Mouse (Mus musculus): ENCODE data around the gene Hoxc4. TPM values are rescaled to one million over a fixed set of nuclear protein-coding genes. Genes with fewer than 3 reads are reported as not detected.

Gene Hoxc4
- total RNA-seq, 2 experiments from 2014 or later, result not detected

DNA sequence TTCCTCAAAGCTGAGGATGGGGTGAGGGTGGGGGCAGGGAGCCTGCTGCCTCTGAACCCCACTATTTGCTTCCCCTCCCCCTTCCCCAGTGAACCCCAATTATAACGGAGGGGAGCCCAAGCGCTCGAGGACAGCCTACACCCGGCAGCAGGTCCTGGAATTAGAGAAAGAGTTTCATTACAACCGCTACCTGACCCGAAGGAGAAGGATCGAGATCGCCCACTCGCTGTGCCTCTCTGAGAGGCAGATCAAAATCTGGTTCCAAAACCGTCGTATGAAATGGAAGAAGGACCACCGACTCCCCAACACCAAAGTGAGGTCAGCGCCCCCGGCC is 16.8 kb downstream of the Hoxc4 start:
- no peak for ATAC-seq (ENCODE audit: poor library complexity, severe bottlenecking)

DNA sequence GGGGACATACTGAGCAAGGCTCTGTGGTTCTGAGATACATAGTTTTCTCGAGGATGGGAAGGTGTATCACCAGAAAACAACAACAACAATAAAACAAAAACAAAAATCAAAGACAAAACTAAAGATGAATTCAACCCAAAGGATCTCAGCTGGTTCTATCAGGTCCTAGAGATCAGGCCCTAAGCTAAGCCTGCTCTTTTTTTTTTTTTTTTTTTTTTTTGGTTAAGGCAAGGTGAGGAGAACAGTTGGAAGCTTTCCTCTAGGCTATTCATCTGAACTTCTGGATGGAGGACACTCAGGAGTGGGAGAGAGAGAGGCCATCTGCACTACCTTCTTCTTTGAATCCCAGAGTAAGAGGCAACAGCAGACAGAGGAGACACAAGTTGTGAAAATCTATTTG is 18.8 kb downstream of the Hoxc4 start:
- no peak for ATAC-seq (ENCODE audit: poor library complexity, severe bottlenecking)

DNA sequence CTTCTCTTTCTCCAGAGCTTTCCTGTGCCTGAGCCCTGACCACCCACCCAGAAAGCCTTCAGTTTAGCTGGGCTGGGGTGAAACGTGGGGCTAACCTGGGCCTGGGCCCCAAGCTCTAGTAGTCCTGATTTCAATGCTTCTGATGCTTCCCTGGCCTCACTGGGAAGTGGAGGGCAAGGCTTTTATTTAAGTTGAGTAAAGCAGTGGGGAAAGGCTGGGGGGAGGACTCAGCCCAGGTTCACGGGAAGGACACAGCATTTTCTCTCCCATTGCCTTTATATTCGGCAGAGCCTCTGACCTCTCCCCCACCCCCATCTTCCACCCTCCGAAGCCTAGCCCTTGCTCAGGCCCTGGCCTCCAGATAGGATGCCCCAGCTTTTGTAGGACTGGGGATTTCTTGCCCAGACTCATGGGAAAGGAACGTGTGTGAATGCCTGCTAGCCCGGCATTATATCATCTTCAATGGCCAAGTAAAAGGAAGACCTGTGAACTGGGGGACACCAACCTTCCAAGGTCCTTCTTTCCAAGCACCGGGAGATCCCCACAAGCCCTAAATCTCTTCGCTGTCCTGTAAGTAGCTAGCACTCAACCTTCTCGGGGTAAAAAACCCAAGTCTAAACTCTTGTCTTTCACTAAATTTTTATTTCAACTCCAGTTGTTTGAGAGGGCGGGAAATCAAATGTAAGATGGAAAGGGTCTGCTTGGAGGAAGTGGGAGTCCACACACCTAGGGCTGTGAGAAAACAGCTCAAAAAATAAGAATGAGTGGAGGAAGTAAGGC is 20.2 kb downstream of the Hoxc4 start:
- no peak for ATAC-seq (ENCODE audit: poor library complexity, severe bottlenecking)

DNA sequence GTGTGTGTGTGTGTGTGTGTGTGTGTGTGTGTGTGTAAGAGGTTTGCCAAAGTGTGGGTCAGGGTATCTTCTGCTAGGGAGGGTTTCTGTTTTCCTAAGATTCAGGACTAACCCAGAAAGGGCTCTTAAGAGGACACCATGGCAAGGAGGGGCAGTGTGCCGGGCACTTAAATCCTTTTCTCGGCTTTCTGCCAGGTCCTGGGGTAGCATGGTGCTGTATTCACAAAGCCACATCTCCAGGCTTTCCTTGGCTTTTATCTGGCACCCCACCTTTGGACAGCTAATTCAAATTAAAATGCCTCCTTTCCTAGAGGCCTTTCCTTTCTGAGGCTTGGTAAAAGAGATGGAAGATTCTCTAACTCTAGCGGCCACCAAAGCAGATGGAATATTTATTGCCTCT is 20.9 kb downstream of the Hoxc4 start:
- ATAC-seq (ENCODE audit: poor library complexity, severe bottlenecking), result no peak

DNA sequence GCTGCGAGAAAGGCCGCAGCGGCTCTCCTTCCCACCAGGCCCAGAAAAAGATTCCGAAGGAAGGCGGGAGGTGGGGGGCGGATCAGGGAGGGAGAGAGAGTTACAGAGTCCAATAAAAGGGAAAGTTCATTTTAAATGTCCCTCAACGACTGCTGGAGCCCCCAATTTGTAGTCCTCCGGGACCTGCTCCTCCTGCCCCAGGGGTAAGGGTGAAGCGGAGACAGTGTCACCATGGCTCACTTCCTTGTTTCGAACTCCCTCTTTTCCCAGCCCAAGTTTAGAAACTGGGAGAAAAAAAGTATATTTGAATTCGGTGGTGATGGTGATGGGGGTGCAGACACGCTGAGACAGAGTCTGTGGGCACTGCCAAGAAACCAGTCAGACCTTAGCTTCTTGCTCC is 21.9 kb downstream of the Hoxc4 start:
- no peak for ATAC-seq (ENCODE audit: poor library complexity, severe bottlenecking)

DNA sequence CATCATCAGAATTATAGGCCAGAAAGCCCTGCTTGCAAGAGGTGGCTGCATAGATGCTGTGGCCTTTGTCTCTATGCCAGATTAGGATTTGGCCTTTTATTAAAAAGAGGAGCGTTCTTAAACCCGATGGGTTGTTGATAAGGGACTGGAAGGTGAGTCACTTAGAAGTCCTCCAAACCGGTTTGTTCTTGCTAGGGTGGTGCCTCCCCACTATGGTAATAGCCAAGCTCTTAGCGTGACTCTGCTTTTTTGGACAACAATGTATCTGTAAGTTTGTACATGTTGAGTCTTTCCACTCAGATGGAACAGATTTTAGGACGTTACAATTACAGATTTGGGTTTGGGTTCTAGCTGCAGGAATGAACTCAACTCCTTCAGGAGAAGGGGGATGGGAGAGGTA is 22.9 kb downstream of the Hoxc4 start:
- ATAC-seq (ENCODE audit: poor library complexity, severe bottlenecking), result no peak

DNA sequence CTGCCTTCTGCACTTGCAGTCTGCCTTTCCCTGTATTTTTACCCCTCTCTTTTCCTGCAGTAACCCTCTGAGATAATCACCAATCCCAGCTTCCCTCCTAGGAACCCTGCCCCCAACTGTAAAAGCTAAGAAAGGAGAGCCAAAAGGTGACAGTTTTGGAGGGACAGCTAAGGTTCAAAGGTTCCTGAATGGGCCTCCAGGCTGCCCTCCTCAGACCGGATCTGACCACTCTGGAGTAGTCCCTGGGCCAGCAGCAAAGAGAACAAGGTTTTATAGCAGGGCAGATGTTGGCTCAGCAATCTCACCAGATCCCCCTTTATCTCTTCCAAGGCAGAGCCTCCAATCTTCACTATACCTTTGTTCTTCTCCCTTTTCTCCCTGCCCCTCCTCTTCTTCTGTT is 23.5 kb downstream of the Hoxc4 start:
- ATAC-seq (ENCODE audit: poor library complexity, severe bottlenecking), result no peak

DNA sequence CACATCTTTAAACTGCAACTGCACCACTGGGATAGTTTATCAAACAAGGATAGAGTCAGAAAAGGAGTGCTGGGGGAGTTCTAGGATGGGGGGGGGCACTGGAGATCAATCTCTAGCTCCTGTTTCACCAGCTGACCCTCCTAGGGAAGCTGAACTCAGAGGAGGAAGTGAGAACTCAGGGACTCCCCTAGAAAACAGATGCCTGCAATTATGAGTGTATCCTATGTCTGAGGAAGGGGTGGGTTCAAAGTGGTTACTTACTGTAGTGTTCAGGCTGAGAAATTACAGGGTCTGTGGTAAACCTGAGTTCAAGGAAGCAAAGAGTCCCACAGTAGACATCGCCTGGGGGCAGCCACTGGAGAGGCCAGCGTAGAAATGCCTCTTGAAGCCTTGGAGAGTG is 32.9 kb downstream of the Hoxc4 start:
- ATAC-seq (ENCODE audit: poor library complexity, severe bottlenecking), result no peak

DNA sequence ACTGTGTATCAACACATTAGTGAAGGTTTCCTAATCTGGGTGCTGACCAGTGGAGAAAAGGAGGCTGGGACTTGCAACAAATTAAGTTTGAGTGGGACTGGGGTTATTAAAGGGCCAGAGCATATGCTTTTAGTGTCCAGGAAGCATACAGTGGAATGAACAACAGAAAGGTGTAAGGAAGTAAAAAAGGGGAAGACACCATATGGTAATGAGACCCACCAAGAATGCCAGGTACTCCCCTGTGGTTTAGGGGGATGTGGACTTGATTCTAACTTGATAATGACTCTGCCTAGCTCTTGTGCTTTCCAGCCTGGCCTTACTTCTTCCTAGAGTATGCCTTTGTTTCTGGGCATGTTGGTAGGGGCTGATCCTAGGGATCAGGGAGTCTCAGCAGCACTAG is 34.5 kb downstream of the Hoxc4 start:
- no peak for ATAC-seq (ENCODE audit: poor library complexity, severe bottlenecking)

DNA sequence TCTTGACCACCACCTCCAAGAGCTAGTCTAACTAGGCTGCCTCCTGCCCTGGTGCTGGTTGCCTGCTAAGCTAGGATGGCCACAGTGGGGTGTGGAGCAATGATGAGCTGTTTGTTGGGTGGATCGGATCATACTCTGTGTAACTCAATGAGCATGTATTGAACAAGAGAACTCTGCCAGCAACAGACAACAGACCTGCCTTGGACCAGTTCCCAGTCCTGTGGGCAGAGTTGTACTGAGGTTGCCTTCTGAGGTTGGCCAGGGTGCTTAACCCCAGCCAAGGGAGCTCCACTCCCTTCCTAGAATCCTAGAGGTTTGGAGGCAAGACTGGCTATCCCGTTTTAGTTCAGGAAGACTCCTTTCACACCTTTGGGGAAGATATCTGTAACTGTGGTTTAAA is 37.7 kb downstream of the Hoxc4 start:
- ATAC-seq (ENCODE audit: poor library complexity, severe bottlenecking), result no peak

DNA sequence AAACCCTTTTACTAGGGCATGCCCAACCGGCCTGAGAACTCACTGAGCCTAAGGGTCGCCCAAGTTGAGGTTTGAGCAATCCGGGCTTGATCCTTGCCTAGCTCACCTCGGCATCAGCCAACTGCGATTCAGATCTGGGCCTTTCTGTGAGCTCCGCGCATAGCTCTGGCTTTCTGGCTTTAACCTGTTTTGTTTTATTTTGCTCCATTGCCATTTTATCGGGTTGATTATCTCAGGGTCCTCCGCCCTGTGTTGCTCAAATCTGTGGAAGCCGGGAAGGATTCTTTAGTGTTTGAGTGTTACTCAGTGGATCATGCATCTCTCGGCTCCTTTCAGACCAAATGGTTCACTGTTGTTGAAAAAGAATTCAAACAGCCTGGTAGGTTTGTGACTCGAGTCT is 40.0 kb downstream of the Hoxc4 start:
- no peak for ATAC-seq (ENCODE audit: poor library complexity, severe bottlenecking)

DNA sequence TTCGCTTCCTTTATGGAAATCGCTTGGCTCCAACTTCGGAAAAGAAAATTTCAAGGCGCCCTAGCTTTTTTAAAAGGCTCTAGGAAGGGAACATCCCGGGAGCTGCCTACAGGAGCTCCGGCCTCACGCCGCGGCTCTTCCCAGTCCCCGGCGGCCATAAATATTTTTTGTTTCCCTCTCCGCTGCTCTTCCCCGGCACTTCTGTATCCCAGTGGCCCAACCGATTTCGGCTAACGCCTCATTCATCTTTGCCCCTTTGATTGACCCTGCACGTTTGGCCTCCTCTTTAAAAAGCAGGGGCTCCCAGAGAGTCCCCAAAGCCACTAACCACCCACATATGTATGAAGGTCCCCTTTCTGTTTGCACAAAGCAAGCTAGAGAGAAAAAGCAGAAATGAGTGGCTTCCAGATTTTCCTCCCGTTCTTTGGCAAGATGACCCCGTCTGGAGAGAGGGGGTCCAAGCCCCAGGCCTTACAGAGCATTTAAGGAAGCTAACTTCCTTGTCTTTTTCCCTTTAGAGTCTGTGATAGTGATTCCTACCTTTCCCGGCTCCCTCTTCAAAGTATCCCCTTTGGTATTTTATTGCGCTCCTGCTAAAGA is 40.8 kb downstream of the Hoxc4 start:
- no peak for ATAC-seq (ENCODE audit: poor library complexity, severe bottlenecking)

DNA sequence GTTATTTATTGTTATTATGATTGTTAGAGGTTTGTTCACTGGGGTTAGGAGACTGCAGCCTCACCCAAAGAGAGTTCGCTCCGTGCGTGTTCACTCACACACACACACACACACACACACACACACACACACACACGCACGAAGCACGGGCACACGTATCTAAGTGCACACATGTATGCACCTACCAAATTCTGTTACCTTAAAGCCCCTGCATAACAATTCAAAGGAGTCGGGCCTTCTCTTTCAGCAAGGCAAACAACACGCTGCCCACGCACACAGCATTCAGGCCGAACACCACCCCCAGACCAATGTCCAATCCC is 41.2 kb downstream of the Hoxc4 start:
- ATAC-seq (ENCODE audit: poor library complexity, severe bottlenecking), result no peak

DNA sequence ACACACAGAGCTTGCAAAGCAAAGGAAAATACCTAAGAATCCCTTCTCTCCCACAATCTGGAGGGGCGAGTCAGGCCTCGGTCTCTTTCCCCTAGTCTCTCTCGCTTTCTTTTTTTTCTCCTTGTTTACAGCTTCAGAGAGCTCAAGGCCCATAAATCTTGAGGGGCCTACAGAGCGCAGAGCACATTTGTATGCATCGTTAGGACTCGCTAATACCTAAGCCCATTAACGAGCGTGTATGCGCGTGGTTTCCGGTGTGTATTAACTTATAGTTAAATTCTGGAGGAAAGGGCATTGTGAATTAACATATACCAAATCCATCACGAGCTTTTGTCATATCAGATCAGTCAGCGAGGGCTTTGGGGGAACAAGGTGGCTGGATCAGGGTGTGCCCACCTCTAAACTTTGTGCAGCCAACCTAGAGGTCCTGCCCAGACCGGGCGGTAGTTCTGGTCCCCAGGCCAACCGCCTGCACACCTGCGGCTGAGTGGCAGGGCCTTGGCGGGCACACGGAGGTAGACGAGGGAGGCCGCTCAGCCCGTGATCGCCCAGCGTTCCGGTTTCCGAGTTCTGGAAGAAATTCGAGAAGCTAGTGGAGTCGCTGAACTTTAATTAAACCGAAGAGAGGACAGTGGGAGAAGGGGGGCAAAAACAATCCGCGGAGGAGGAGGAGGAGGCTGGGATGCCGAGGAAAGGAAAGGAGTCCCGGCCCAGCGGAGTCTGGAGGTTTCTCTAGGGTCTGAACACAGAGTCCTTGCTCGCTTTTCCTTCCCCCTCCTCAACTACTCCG is 41.8 kb downstream of the Hoxc4 start:
- ATAC-seq (ENCODE audit: poor library complexity, severe bottlenecking), result no peak

DNA sequence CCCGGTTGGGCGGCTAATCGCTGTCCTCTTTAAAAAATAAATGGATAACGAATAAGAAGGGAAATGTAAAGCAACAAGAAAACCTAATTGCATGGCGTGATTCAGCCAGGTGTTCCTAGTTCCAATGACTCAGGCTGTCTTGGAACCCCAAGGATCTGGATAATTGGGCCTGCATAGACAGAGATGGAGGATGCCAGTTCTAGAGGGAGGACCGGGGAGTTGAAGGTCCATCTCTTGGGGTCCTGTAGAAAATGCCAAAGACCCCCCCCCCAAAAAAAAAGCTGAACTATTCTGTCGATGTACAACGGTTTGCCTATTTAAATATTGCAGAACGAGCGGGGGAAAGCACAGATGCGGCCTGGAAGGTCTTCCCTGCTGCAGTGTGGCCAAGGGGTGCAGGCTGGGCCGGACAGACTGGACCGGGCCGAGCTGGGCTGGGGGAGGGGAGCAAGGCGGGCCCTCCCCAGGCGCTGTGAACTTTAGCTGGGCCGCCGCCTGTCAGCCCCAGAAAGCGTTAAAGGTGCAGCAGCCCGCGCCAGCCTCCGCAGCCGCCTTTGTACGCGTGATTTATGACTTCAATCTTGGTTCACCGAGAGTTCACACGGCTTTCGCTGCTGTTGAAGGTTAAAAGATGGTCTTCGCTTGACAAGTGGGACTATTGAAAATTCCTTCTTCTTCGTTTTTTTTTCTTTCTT is 42.5 kb downstream of the Hoxc4 start:
- ATAC-seq (ENCODE audit: poor library complexity, severe bottlenecking), result no peak

DNA sequence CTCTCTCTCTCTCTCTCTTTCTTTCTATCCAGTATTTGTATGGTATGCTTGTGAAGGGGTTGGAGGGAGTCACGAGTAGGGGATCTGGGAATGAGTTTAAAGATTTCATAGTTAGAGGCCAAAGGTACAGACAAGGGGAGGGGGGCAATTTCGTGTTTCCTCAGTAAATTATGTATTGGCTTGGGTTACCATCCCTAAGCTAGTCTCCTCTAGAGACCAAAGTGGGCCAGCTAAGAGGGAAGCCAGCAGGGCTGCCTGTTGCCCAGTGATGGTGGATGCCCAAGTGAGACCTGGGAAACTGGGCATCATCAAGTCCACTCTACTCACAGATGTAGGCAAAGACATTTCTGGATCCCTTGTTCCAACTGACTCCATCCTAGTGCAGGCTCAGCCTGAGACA is 43.3 kb downstream of the Hoxc4 start:
- ATAC-seq (ENCODE audit: poor library complexity, severe bottlenecking), result no peak

DNA sequence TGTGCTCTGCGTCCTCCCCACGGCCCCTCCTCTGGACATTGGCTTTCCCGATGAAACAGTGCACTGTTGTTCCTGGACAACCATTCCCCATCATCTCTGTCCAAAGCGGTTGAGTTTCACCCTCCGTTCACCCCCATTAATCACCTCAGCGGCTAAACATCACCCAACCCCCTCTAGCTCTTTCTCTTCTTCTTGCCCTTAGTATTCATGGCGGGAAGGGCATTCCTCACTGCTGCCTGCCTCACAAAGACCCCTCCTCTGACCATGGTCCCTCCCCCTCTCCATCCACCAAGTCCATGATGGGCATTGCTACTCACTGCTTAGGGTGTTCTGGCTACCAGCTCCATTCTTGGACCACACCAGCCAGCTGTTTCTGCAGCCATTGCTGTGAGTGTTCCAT is 46.9 kb downstream of the Hoxc4 start:
- ATAC-seq (ENCODE audit: poor library complexity, severe bottlenecking), result no peak

DNA sequence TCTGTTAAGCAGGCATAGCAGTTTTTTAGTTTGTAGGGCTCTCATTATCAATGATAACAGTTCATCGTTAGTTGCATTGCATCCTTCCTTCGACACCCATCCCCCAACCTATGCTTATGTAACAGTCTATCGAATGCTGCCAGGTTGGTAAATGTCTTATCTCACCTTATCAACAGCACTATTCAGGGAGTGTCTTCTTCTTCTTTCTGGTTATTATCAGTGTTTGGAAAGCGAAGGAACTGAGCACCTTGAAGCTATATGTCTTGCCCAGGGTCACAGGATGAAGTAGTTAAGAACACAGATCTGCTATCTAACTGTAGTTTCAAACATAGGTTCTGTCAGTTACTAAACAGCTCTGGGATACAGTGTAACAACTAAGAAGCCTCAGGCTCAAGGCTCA is 49.0 kb downstream of the Hoxc4 start:
- ATAC-seq (ENCODE audit: poor library complexity, severe bottlenecking), result no peak

DNA sequence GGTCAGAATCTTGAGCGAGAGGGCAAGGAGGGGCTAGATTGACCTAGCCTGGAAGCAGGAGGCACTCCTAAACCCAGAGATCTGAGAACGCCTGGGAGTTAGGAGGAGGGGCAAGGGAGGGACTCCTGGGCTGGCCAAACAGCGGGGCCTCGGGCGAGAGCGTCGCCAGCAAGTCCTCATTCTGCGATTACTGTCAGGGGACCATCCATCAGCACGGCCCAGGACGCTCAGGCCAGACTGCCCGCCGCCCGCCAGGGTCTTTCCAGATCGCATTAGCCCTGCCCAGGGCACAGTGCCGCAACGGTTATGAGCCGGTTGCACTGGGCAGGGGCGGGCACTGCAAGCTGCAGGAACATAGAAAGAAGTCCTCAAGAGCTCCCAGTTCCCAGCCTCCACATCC is 50.4 kb downstream of the Hoxc4 start:
- ATAC-seq (ENCODE audit: poor library complexity, severe bottlenecking), result no peak

DNA sequence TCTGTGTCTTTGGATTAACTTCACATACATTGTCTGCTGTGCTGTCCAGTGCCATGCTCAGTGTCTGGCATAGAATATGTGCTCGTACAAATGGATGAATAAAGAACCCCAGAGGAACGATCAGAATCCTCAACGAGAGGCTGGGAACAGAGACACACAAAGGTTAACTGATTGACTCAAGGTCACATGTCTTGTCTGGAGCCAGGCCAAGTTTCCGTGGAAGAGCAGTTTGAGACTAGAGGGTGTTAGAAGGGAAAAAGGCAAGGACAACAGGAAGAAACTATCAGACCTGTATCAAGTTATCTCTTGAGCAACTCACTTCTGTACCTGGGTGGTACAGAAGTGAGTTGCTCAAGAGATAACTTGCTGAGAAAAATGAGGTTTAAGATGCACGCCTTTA is 52.5 kb downstream of the Hoxc4 start:
- ATAC-seq (ENCODE audit: poor library complexity, severe bottlenecking), result no peak

DNA sequence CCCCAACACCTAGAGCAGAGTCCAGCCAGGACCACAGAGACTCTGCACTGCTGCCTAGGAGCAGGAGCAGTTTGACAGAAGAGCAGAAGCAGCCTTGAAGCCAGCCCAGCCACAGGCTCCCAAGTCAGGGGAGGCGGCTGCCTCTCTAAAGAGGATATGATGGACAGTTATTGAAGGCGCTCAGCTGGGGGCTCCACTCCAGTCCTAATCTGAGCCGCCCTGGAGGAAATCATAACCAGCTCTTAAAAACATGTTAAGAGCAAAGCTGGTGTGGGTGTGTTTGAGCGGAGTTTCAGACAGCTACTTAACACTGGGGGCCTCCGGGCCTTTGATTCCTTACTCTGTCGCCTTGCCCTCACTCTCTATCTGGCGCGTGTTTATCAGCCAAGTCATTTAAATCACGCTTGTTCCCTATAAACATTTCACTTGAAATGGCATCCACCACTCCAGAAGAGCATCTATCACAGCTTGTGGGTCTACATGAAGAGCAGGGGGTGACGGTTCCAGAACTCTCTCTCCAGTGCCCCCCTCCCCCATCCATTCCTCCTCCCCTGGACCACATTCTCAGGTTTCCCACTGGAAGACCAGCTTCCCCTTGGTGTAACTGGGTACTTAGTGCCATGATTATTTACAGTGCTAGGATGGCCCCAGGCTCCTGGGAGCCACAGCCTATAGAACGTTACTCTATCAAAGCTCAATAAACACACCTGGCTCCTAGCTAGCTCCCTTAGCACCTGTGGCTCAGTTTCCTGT is 56.1 kb downstream of the Hoxc4 start:
- ATAC-seq (ENCODE audit: poor library complexity, severe bottlenecking), result no peak
